In the genomic region with DNA sequence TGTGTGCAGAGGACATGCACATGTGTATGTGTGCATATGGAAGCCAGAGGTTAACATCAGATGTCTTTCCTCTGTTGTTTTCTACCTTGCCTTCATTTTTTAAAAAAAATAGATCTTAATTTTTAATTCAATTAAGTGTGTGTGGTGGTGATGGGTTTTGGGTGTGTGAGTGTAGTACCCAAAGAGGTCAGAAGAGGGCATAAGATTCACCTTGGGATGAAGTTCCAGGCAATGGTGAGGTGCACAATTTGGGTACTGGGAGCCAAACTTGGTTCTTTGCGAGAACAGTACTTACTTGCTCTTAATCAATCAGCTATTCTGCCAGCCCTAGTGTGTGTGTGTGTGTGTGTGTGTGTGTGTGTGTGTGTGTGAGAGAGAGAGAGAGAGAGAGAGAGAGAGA, we compare ENCODE assay signal across 19 mouse cellular contexts.
A peak's percentile ranks its signal among the peaks of the same experiment; 100 is the strongest.
DNase-seq lines count a peak whose midpoint lies in the region; ATAC-seq and TF ChIP-seq lines count a peak whose summit lies in the region.
"Had no signal": no experiment of that assay in that cellular context is flagged by ENCODE, and none has a peak within 500 bp of the region (broad histone marks: within the 10 kb centered on the region; RNA-seq: fewer than 3 reads in every experiment).

No protein-coding gene starts in this region.

- no peaks in the 10 kb centered on the region for H3K36me3 ChIP-seq in liver, adult 2 months (ENCODE audit: control insufficient read depth, insufficient read depth, low read length)
- no peaks in the 10 kb centered on the region for H3K36me3 ChIP-seq in liver, embryonic 11.5 days (ENCODE audit: control insufficient read depth, insufficient read depth, low read length)
- H3K36me3 ChIP-seq: G1E; heart, embryonic 10.5 days; lung, embryonic 15.5 days had no signal

- peaks cover 9% of the 10 kb centered on the region for H3K4me1 ChIP-seq in liver, adult 2 months (ENCODE audit: control insufficient read depth, insufficient read depth, low read length)
- H3K4me1 ChIP-seq in liver, embryonic 11.5 days (replicated peaks; ENCODE audit: control insufficient read depth, insufficient read depth, low read length), result no peaks in the 10 kb centered on the region
- H3K4me1 ChIP-seq: heart, embryonic 10.5 days; lung, embryonic 15.5 days had no signal

- no peak overlapping the region for H3K4me2 ChIP-seq in liver, embryonic 11.5 days
- H3K4me2 ChIP-seq: lung, embryonic 15.5 days had no signal

- H3K79me2 ChIP-seq in liver, adult 2 months (ENCODE audit: control insufficient read depth, insufficient read depth, low read length), result no peaks in the 10 kb centered on the region

- H3K9ac ChIP-seq in liver, adult 2 months (ENCODE audit: low read depth, low read length), result no peak overlapping the region
- no peak overlapping the region for H3K9ac ChIP-seq in liver, embryonic 11.5 days (ENCODE audit: low read depth, low read length)
- H3K9ac ChIP-seq: lung, embryonic 15.5 days had no signal

- H3K27ac ChIP-seq in gastrocnemius, adult 2 months, result no peak overlapping the region
- H3K27ac ChIP-seq in liver, adult 2 months (replicated peaks; ENCODE audit: insufficient read depth, low read depth, low read length), result no peak overlapping the region
- H3K27ac ChIP-seq in liver, embryonic 11.5 days (ENCODE audit: low read depth, low read length), result no peak overlapping the region
- H3K27ac ChIP-seq: heart, embryonic 10.5 days; lung, embryonic 15.5 days had no signal

- no peak for DNase-seq in gastrocnemius, adult 2 months
- DNase-seq in gastrocnemius, adult 8-10 months (ENCODE audit: low spot score in 2 of 2), result no peak
- peak; percentile 43 for DNase-seq in liver, adult 2 months (ENCODE audit: extremely low read depth, low read depth, low spot score)
- no peak for DNase-seq in liver, embryonic 11.5 days (ENCODE audit: low spot score)
- peak; percentile 3 for DNase-seq in thymus, postnatal 0 days (ENCODE audit: low spot score)
- DNase-seq in thymus, postnatal 36 days, result no peak
- no peak for DNase-seq in frontal cortex, postnatal 36 days (ENCODE audit: low spot score in 2 of 2)
- DNase-seq: adrenal gland, adult 2 months; cerebellum, adult 11-12 months; gastrocnemius, postnatal 10 days; heart, postnatal 36 days; kidney, postnatal 25 days; thymus, postnatal 4 days had no signal

- intact Hi-C loops in gastrocnemius, adult 2 months (cut with DNase I), result no loop called here

- peak; percentile 32 for TF ChIP-seq CTCF in gastrocnemius, adult 2 months (IDR thresholded peaks at IDR 0.05)
- TF ChIP-seq CTCF in liver, adult 2 months (IDR thresholded peaks at IDR 0.05; ENCODE audit: low read depth, low read length), result no peak

- no peak for ATAC-seq in liver, embryonic 11.5 days (replicated peaks; ENCODE audit: low FRiP score)
- ATAC-seq in inflammation-experienced regulatory T-cells, adult 6 months, result no peak
- ATAC-seq: forebrain, embryonic 16.5 days had no signal

- no peak overlapping the region for H3K4me3 ChIP-seq in gastrocnemius, adult 2 months
- H3K4me3 ChIP-seq in liver, adult 2 months (ENCODE audit: insufficient read depth, low read depth, low read length), result no peak overlapping the region
- no peak overlapping the region for H3K4me3 ChIP-seq in liver, embryonic 11.5 days (ENCODE audit: low read depth, low read length)
- H3K4me3 ChIP-seq: heart, embryonic 10.5 days; lung, embryonic 15.5 days; myocyte had no signal

- WGBS in liver, adult 2 months, result 54% methylated on average over 1 of the region's 1 CpGs
- WGBS in liver, embryonic 11.5 days, result 62% methylated on average over 1 of the region's 1 CpGs

- no peaks in the 10 kb centered on the region for H3K27me3 ChIP-seq in liver, adult 2 months (ENCODE audit: control insufficient read depth, insufficient read depth, low read length)
- H3K27me3 ChIP-seq in liver, embryonic 11.5 days (replicated peaks; ENCODE audit: control insufficient read depth, insufficient read depth, low read length), result no peaks in the 10 kb centered on the region
- H3K27me3 ChIP-seq: lung, embryonic 15.5 days had no signal

- no peaks in the 10 kb centered on the region for H3K9me3 ChIP-seq in liver, embryonic 11.5 days (ENCODE audit: control insufficient read depth, low read length)
- H3K9me3 ChIP-seq: heart, embryonic 10.5 days; lung, embryonic 15.5 days had no signal

- no peak for TF ChIP-seq POLR2A in liver, adult 2 months (IDR thresholded peaks at IDR 0.05; ENCODE audit: extremely low read depth, insufficient read depth, low read length)

Comparison
In these comparisons a context has a peak if more than half of its experiments do, and no peak if none do; other contexts are left out.
1. DNase-seq: peak in liver, adult 2 months (single experiment) and thymus, postnatal 0 days (single experiment); none in gastrocnemius, adult 2 months (single experiment), gastrocnemius, adult 8-10 months (0 of 2), liver, embryonic 11.5 days (single experiment), thymus, postnatal 36 days (0 of 2) and frontal cortex, postnatal 36 days (0 of 2).